Mouse (Mus musculus): Measurements from ENCODE around the gene Ctnna3. TPM values are rescaled to one million over a fixed set of nuclear protein-coding genes. Genes with fewer than 3 reads are reported as not detected.

Ctnna3 gene
- total and polyA plus RNA-seq, 3 experiments = not detected

GRCm38 (mm10) chr10:63429023-63429340, 916 bp upstream of the Ctnna3 start:
- Histone ChIP-seq H3K9me3 (replicated peaks; ENCODE audit: insufficient read depth, low read length) (no peaks in the 10 kb centered on the region), H3K9ac (ENCODE audit: control insufficient read depth, low read depth, low read length, poor library complexity, severe bottlenecking) (peak overlapping the region; percentile 44), H3K27me3 (ENCODE audit: control insufficient read depth in 1 of 2, insufficient read depth in 2 of 2, low read length in 2 of 2) (no peaks in the 10 kb centered on the region), H3K79me2 (ENCODE audit: control insufficient read depth, insufficient read depth, low read length, poor library complexity) (no peaks in the 10 kb centered on the region; the same call in 1 of the 2 replicates), H3K4me3 (ENCODE audit: control insufficient read depth in 1 of 2, insufficient read depth in 1 of 2, low read depth in 2 of 2, low read length in 2 of 2) (peak overlapping the region; percentile 39 to 73), H3K27ac (ENCODE audit: control insufficient read depth, low read depth, low read length) (no peak overlapping the region), H3K4me1 (ENCODE audit: control insufficient read depth in 1 of 2, insufficient read depth in 2 of 2, low read length in 2 of 2) (peaks cover 17 to 24% of the 10 kb centered on the region in 2 experiments), H3K36me3 (ENCODE audit: control insufficient read depth in 1 of 2, insufficient read depth in 2 of 2, low read length in 2 of 2) (peaks cover 0 to 26% of the 10 kb centered on the region in 2 experiments; a peak in 2 of 4 replicates)
- no peak for TF ChIP-seq MXI1 (IDR thresholded peaks at IDR 0.05; ENCODE audit: low read depth, low read length)
- TF ChIP-seq HCFC1 (IDR thresholded peaks at IDR 0.05; ENCODE audit: low read depth, low read length) = no peak
- TF ChIP-seq CHD2 (IDR thresholded peaks at IDR 0.05; ENCODE audit: low read length) = no peak
- no peak for TF ChIP-seq ZMIZ1 (IDR thresholded peaks at IDR 0.05; ENCODE audit: low read depth, low read length)
- no peak for TF ChIP-seq MYC (IDR thresholded peaks at IDR 0.05; ENCODE audit: low read depth, low read length)
- no peak for DNase-seq (ENCODE audit: low read depth, low spot score)

DNA sequence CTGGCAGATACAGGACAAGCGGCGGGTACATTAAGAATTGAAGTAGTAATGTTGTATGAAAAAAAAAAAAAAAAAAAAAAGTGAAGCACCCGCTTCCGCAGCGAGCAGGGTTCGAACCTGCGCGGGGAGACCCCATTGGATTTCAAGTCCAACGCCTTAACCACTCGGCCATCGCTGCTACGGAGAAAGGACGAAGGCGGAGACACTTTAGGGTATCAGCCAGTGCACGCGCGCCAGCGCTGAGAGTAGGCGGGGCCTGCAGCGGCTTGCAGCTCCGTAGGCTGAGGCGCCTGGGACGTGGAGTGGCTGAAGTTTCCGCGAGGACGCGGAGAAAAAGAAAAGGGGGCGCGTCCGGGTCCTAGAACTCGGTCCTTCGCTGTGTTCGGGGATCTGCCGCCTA, 518 bp upstream of the Ctnna3 start:
- Histone ChIP-seq H3K27ac (ENCODE audit: control insufficient read depth, low read depth, low read length) (peak overlapping the region; percentile 76), H3K9me3 (replicated peaks; ENCODE audit: insufficient read depth, low read length) (no peaks in the 10 kb centered on the region), H3K36me3 (ENCODE audit: control insufficient read depth in 1 of 2, insufficient read depth in 2 of 2, low read length in 2 of 2) (peaks cover 0 to 30% of the 10 kb centered on the region in 2 experiments; a peak in 2 of 4 replicates), H3K79me2 (ENCODE audit: control insufficient read depth, insufficient read depth, low read length, poor library complexity) (no peaks in the 10 kb centered on the region; the same call in 1 of the 2 replicates), H3K9ac (ENCODE audit: control insufficient read depth, low read depth, low read length, poor library complexity, severe bottlenecking) (peak overlapping the region; percentile 88), H3K4me3 (ENCODE audit: control insufficient read depth in 1 of 2, insufficient read depth in 1 of 2, low read depth in 2 of 2, low read length in 2 of 2) (peak overlapping the region; percentile 46 to 73), H3K4me1 (ENCODE audit: control insufficient read depth in 1 of 2, insufficient read depth in 2 of 2, low read length in 2 of 2) (peaks cover 17 to 28% of the 10 kb centered on the region in 2 experiments), H3K27me3 (ENCODE audit: control insufficient read depth in 1 of 2, insufficient read depth in 2 of 2, low read length in 2 of 2) (no peaks in the 10 kb centered on the region)
- TF ChIP-seq CTCF (IDR thresholded peaks at IDR 0.05 in 2 of 3, conservative IDR thresholded peaks at IDR 0.05 in 1 of 3; ENCODE audit: control insufficient read depth in 1 of 3, insufficient read depth in 1 of 3, low read depth in 2 of 3, low read length in 3 of 3, poor library complexity in 1 of 3, severe bottlenecking in 1 of 3) (peak in 1 of 3 experiments; percentile 19; a peak in 2 of 6 replicates), POLR2A (IDR thresholded peaks at IDR 0.05; ENCODE audit: control insufficient read depth in 1 of 2, insufficient read depth in 1 of 2, low read depth in 1 of 2, low read length in 2 of 2, poor library complexity in 1 of 2) (no peak; a peak in 1 of 4 replicates), USF2 (IDR thresholded peaks at IDR 0.05; ENCODE audit: borderline replicate concordance in 1 of 2, insufficient read depth in 1 of 2, low read depth in 1 of 2, low read length in 2 of 2) (no peak), SMC3 (IDR thresholded peaks at IDR 0.05; ENCODE audit: low read depth, low read length) (no peak), ZNF384 (IDR thresholded peaks at IDR 0.05; ENCODE audit: low read depth, low read length) (peak; percentile 95), CHD2 (IDR thresholded peaks at IDR 0.05; ENCODE audit: low read length) (no peak), ELF1 (IDR thresholded peaks at IDR 0.05; ENCODE audit: low read depth, low read length) (peak; percentile 85), MAX (IDR thresholded peaks at IDR 0.05; ENCODE audit: low read length) (no peak), POLR2AphosphoS2 (IDR thresholded peaks at IDR 0.05; ENCODE audit: low read length) (no peak), BHLHE40 (IDR thresholded peaks at IDR 0.05; ENCODE audit: borderline replicate concordance, low read depth, low read length) (no peak), JUND (IDR thresholded peaks at IDR 0.05; ENCODE audit: low read depth, low read length) (no peak), GATA1 (IDR thresholded peaks at IDR 0.05; ENCODE audit: low read depth, low read length) (no peak; the same call in 1 of the 2 replicates), MEF2A (IDR thresholded peaks at IDR 0.05; ENCODE audit: extremely low read depth, insufficient replicate concordance, low read depth, low read length, poor library complexity, severe bottlenecking) (no peak), TAL1 (IDR thresholded peaks at IDR 0.05; ENCODE audit: low read length) (no peak; the same call in 1 of the 2 replicates), TCF12 (IDR thresholded peaks at IDR 0.05; ENCODE audit: low read depth, low read length) (0 out of 2 replicates have a peak, but pooled peaks have one; percentile 22), HCFC1 (IDR thresholded peaks at IDR 0.05; ENCODE audit: low read depth, low read length) (0 out of 2 replicates have a peak, but pooled peaks have one; percentile 41), RAD21 (IDR thresholded peaks at IDR 0.05; ENCODE audit: low read depth, low read length) (no peak), MAFK (IDR thresholded peaks at IDR 0.05; ENCODE audit: borderline replicate concordance, low read depth, low read length) (peak; percentile 99), UBTF (IDR thresholded peaks at IDR 0.05; ENCODE audit: borderline replicate concordance, insufficient read depth, low read depth, low read length) (no peak), ZMIZ1 (IDR thresholded peaks at IDR 0.05; ENCODE audit: low read depth, low read length) (no peak), TBP (IDR thresholded peaks at IDR 0.05; ENCODE audit: low read depth, low read length) (peak; percentile 100), USF1 (IDR thresholded peaks at IDR 0.05; ENCODE audit: low read depth, low read length) (no peak), KAT2A (conservative IDR thresholded peaks at IDR 0.05; ENCODE audit: low read depth, low read length) (peak; percentile 61; the same call in 1 of the 2 replicates), NRF1 (IDR thresholded peaks at IDR 0.05; ENCODE audit: insufficient read depth, low read depth, low read length, poor library complexity, severe bottlenecking) (0 out of 2 replicates have a peak, but pooled peaks have one; percentile 30)
- peak; percentile 95 for DNase-seq (ENCODE audit: low read depth, low spot score)
